Mouse (Mus musculus) ovary, postnatal 36 days (tissue): ENCODE measurements at regions not wholly inside any gene's neighbourhood (a gene's known extent, or its start where the extent isn't known, plus 50 kb on each side); places are given as distances from the start of the nearest gene placed in this dataset.

Experiments used
- DNase-seq: peaks from one replicate; pipeline ENCODE4 v3.0.0; 2022; ENCODE audit warnings: low spot score, mixed read lengths

DNA sequence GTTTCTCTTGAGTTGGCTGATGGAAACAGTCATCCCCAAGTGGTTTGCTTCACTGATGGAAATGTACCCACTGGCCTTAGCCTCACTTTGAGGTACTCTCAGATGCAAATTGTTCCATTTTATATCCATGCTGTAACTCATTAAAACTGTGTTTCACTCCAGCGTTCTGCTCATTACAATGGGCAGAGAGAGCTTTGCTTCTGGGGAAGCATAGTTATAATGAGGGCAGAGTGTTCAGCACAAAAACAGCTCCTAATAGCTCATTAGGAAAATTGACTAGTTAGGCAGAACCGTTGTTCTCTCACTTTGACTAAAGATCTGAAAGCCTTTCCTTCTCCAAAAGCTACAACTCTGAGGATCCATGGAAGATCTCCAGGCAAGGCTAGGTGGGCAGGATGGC lies 771.2 kb downstream of the Ntrk3 start:
- DNase-seq, result no peak

DNA sequence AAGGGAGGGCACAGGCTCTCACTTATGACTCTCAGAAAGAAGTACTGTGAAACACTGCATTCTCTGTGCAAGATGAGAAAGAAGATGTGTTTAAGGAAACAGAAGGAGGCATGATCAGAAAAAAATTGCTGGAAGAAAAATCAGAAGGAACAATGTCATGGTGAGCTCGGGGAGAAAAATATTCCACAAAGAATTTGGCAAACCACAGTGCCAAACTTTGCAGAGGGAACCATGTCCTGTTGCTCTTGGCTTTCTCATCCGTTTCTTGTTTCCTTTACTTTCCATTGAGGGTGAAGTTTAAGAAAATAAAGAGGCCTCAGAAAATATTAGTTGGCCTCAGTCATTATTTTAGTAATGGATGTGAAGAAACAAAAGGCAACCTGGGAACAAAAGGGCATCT lies 804.4 kb downstream of the Ntrk3 start:
- DNase-seq, result no peak

DNA sequence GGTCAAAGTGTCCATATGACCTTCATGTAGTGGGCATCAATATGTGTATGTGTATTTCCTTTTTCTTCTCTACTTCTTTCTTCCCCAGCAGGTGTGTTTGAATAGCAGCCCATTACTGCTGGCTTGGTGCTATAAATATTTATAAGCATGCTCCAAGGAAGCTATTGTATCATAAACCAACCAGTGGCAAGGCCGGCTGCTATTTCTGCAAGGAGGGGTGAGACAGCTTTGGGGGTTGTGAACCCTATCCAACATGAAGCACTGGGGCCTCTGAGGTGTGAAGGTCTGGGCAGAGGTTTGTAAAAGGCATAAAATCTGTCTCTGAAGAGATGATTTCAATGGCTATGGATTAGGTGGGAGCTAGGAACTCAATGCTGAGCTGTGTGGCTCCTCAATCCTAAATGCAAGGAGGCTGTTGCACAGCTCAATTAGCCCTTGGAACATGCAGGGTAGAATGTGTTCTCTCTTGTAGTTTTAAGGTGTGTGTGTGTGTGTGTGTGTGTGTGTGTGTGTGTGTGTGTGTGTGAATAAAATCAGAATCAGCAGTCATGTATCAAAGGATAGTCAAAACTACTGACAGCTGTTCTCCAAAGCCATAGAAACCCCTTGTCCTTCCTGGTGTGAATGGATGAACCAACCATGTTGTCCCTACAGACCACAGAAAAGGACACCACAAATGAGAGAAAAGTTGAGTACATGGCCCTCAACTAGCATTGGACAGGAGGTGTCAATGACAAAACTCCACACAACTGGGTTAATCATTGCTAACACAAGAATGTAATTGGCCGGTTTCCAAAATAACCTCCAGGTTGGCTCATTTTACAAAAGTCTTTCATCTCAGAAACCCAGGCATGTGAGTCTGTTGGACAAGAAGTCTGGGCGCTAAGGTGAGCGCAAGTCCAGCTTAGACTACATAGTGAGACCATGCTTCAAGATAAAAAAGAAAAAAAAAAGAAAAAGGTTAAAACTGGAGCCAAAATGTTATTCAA lies 809.0 kb downstream of the Ntrk3 start:
- DNase-seq, result no peak

DNA sequence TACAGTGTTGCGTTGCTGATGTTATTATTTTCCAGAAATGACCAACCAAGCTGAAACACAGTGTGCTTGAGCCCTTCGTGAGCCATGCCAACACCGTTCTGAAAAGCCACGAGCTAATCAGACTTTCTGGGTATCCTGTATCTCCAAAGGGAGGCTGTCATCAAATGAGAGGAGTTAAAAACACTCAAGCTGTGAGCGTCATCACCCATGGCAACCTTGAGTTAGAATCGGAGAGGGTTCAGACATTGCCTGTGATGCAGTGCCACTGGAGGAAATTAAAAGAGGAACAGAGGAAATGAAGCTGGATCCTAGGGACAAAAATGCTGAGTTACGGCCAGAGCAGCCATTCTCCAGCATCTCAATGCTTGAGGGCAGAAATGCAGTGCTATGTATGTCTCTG lies 838.6 kb downstream of the Ntrk3 start:
- DNase-seq, result no peak

DNA sequence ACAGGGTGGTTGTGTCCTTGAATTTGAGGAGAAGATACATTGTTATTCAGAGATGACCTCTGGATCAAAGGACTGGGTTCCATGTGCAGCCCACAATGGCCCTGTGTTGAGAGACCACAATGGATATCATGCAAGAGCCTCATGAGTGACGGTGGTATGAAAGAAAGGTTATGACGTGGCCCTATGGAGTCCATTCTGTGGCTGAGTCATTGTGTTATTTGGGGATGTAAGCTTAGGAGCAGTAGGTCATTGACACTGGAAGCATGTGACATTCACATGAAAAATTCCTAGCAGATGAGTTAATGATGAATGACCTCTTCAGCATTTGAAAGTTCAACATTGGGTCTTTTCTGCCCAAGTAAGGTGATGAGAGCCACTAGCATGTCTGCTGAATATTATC lies 849.3 kb downstream of the Ntrk3 start:
- no peak for DNase-seq

DNA sequence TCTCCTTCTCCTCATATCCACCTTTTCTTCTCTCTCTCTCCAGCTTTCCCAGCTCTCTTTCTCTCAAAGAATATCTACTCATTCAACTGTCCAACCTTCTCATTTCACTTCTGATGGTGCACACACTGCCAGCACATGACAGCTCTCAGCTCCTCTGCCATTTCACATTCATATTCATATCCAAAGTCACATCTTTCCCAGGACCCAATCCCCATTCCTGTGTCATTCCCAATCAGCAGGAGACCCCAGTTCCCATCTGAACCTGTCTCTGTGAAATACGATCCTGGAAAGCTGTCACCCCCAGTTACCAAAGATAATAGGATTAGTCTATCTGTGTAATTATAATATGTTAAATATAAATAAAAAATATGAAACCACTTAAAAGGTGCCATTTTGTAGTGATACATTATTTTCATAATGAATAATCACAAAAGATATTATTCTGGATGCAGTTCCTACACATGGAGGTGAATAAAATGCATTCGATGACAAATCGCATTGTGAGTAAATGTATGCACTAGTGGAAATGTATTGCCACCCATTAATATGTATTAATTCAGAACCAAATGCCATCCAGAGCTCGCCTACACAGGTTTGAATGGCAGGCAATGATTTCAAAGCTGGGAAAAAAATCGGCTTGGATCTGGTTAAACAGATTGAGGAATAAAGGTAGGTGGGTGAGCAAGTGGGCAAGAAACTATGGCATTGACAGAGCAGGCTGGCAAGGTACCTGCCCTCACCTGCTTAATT lies 855.0 kb downstream of the Ntrk3 start:
- DNase-seq, result no peak

DNA sequence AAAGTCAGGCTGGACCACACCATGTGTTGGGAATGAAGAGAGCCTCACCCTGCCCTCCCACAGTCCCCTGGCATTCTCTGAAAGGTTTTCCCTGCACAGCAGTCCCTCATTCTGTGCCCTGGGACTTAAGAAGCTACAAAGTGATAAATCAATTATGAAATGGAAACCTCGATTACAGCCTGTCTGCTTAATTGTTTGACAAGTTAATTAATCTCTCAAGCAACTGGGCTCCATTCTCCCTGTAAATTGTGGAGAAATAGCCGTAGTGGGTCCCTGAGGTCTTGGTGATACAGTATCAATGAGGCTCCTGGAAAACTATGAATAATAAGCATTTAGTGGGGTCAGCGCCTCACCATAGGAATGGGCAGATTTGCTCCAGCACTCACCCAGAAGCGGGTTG lies 870.3 kb downstream of the Ntrk3 start:
- DNase-seq, result no peak

DNA sequence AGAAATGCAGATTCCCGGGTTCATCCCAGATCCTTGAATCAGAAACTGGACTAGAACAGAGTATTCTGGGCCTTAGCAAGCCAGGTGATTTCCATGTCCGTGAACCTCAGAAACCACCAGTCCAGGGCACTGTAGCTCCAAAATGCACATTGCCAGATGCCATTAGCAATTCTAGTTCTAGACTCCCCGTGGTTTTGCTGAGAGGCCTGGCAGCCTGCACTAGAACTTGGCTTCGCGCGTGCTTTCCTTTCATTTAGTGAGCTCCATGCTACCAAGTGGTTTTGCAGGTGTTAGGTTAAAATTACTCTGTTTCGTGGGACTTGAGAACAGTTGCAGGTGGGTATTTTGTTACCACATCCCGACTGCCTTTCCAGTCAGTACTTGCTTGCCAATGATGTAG lies 876.0 kb downstream of the Ntrk3 start:
- no peak for DNase-seq

DNA sequence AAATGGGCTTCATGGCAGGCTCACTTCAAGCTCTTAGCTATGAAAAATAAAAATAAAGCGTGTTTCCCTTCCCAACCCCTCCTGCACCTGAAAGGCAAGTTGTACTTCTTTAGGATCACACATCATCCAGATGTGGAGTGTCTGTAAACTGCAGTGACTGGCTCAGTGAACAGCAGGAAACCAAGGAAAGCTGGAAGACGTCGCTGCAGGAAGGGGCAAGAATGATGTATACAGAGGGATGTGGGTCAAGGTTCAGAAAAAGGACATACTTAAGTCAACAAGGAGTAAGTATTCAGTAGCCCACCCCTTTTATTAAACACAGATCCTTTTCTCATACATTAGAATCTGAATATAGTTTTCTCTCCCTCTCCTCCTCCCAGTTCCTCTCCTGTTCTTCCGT lies 879.4 kb downstream of the Ntrk3 start:
- no peak for DNase-seq

DNA sequence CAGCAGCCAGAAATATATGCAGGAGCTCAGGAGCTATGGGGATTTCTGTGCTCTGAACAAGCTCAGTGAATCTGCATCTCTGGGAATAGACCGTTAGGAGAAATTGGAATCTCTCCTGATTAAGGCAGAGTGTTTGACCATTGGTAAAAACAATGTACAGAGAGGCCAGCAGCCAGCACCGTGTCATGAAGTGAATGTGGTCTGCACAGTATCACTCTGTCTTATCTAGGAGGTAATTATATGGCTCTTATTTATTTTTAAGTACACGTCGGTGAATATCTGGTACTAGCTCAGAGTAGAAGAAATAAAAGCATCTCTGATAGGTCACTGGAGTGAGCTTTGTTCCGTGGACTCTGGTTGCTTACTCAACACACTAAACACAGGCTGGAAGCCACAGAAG lies 879.8 kb downstream of the Ntrk3 start:
- no peak for DNase-seq

DNA sequence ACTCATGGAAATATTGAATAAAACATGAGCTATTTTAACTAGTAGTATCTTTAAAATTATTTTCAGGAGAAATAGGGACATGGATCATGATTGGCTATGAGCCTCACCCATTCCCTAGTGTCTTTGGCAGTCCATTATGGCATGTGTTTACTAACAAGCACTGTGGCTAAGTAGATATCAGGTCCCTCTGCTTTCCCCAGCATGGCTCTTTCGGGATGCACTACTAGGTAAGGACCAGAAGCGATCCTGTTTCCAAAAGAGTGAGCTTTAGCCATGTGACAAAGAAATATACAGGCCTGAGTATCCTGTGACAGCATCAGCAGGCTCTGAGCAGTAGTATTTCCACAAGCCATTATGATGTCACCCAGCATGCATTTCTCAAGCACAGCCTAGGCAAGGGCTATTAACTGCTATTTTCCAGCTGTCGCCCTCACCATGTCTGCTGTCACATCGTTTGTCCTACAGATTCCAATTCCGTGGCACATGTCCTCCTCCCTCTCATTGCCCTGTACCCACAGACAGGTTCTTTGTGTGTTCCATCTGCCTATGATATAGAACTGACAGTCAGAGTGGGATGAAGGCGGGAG lies 882.1 kb downstream of the Ntrk3 start:
- DNase-seq, result no peak

DNA sequence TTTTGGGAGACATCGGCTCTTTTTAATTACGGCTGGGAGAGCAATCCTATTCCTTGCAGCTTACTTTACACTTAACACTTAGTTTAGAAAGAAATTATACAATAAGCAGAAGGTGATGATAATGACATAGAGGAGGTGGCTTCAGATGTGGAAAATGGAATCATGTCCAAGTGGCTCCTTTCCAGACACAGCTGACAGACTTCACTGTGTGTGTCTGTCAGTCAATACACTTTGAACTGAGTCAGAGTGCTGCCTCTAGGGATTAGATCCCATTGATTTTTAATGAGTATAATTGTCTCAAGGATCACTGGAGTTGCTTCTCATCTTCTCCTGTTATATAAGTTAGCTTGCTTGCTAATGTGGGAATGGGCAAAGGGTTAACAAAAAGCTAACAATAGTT lies 882.7 kb downstream of the Ntrk3 start:
- no peak for DNase-seq

DNA sequence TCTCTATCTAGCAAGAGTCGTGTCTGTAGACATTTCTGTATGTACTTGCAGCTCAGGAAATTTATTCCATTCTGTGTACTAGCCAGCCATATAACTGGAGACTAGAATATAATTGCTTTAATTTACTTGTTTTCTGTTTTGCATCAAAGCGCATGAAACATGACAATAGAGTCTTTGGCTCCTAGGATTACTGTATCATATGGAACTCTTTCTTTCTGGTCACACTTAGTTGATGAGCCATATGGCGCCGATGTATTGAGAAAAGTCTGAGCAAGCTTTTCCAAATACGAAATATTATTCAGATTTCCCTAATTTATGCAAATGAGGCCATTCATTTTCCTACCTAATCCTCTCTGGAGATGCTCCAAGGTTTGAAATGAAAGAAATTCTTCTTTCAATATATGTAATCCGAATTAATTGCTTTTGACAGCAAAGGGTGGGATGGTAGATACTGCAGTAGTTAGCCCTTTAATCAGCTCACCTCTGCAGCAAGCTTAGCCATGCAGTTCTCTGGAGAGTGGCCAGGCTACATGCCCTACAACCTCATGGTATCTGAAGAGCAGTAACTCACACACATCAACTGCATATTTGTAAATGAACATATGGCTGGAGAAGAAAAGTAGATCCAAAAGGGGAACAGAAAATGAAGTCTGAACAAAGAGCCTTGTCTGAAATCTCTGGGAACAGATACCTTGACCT lies 913.4 kb downstream of the Ntrk3 start:
- no peak for DNase-seq

DNA sequence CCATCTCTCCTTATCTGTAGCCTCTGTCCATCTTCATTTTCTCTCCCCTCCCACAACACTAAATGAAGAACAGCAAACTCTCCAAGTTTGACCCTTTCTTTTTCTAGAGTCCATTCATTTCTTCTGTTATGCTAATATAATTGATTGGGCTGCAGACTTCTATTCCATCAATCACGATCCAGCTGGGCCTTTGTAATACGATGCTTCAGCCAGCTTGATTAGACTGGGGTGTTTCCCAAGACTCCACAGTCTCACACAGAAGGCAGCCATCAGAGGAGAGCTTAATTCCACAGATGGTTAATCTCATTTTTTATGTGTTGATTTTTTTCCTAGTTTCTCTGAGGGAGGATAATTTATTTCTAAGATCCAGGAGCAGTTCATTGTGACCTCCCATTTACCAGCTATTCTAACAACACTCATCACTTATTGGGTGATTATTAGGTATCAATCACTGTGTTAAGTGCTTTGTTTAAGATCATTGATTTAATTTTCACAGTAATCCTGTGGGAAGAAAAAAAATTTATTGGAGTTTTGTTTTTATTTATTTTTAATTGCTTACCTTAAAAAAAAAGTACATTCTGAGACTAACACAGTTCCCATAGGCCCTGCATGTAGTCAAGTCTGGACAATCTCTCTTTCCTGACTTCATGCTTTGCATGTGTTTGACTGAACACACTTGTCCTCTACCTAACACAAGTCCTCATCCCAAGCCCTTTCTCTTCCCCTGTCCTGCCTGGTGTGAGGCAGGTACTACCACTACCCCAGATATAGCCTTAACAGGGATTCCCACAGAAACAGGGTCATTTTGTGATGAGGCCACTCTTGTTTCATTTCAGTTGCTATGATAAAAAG lies 925.5 kb downstream of the Ntrk3 start:
- DNase-seq, result no peak

DNA sequence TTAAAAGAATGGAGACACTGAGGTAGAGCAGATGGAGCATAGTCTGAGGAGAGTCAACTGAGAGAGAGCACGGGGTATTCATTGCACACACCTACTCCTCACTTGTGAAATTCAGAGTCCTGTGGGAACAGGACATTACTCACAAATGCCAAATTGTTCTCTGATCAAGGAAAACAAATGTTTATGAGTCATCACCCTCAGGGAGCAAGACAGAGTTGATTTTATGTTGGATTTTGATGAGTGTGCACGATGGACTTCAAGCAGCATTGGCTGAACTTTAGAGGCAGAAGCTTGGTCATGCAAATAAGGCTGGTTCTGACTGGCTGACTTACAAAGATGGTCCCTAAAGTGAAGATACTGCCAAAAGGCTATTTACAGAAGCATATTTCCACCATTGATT lies 951.0 kb downstream of the Ntrk3 start:
- DNase-seq, result no peak

DNA sequence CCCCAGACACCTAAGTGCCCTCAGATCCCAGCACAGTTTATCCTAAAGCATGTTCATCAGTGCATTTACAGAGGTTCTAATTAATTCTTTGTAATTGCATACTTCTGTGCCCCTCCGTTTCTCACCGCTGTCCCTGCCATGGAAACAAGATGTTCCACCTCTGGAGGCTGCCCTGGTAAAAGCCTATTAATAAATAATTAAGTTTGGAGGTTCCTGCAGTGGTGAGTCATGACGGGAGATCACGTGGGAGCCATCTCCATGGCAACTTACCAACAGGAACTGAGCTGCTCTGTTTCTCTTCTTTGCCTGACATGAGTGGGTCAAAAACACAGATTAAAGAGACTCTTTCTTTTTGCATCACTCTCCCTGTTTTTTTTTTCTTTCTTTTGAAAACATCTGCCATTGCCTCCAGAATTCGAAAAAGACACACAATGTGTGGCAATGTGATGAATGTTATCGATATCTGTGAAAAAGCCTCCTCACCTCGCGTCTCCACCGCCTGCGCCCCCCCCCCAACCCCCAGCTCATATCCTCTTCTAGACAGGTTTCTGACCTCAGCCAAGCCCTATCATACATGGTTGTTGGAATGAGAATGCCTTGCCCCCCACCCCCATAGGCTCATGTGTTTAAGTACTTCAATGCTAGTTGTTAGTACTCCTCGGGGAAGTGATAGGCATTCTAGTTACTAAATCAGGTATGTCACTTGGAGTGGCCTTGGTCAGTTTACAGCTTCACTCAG lies 965.9 kb downstream of the Ntrk3 start:
- peak; percentile 3 for DNase-seq

DNA sequence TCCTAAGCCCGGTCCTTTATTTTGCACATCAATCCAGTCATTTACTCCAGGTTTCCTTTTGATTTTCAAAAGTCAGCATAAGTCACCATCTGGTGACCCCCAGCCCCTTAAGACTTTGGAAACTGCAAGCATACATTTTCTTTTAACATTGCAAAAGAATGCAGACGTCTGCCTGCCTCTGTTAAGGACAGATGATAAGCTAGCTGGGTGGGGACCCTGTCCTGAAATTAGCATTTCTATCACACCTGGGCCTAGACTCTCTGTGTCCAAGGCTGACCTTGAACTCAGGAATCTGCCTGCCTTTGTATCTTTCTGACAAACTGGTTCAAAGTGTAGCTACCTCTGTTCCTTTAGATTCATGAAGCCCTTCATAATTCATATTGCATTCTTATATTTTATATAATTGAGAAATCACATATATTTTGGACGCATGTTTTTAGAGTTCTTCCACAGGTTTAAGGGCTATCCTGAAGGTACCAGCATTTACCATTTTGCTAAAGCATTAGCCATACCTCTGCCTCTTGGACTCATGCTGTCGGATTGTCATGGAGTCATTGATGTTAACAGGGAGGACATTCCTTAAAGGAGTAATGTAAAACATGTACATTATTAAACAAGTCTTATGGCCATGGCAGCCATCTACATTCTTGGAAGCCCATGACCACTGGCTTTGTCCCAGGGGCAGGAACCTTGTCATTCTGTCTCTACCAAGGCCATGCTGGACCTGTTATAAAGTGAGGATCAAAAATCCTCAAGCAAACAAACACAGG lies 998.6 kb downstream of the Ntrk3 start:
- DNase-seq, result no peak
